Mouse (Mus musculus) adrenal gland, postnatal 36 days (tissue): ENCODE data around the gene Smc6. TPM values are rescaled to one million over a fixed set of nuclear protein-coding genes. Genes with fewer than 3 reads are reported as not detected.

ENCODE experiments used
- DNase-seq, 2 experiments: peaks; one replicate each; pipeline ENCODE4 v3.0.0; 2021; ENCODE audit warnings: mixed read lengths in 1 of 2
- long read RNA-seq, 2 experiments: library from polyadenylated mRNA; stranded (forward); transcript quantifications; one replicate each; pipeline ENCODE4 v2.0.0; 2021; ENCODE audit warnings: borderline sequencing depth in 2 of 2
- total RNA-seq, 2 experiments: library from RNA; stranded (reverse); gene quantifications; 2 replicates each; pipeline ENCODE4 v1.2.3; 2021

Gene Smc6
- total RNA-seq, result 10 to 100 TPM; 38.0 to 42.5 TPM
- long read RNA-seq, experiment 1, full-length matches to known transcripts, result 16 of 53 reads
- long read RNA-seq, experiment 1, partial matches to known transcripts, result 28 of 53 reads
- long read RNA-seq, experiment 1, other reads (novel, unspliced or antisense), result 9 of 53 reads
- long read RNA-seq, experiment 2, full-length matches to known transcripts, result 9 of 9 reads
- long read RNA-seq, experiment 2, partial matches to known transcripts, result 0 of 9 reads
- long read RNA-seq, experiment 2, other reads (novel, unspliced or antisense), result 0 of 9 reads

- peak; percentile 95 to 97 for DNase-seq
Observed at GRCm38 (mm10) chr12:11265382-11266281, at the start of gene Smc6, which contains the start of gene Gen1. Gene Smc6 (plus strand): TSS chr12:11265886. Gene Gen1 (minus strand): TSS chr12:11265801.

- DNase-seq, result no peak
Observed at GRCm38 (mm10) chr12:11216454-11216853, 49.2 kb upstream of the Smc6 start.

- DNase-seq, result no peak
Observed at GRCm38 (mm10) chr12:11217726-11218250, 47.9 kb upstream of the Smc6 start.

GRCm38 (mm10) chr12:11221524-11222330, 44.0 kb upstream of the Smc6 start:
- DNase-seq, result peak in 1 of 2 experiments; percentile 9

- no peak for DNase-seq
Observed at GRCm38 (mm10) chr12:11222566-11222965, 43.1 kb upstream of the Smc6 start.

- DNase-seq, result no peak
Observed at GRCm38 (mm10) chr12:11223090-11223489, 42.6 kb upstream of the Smc6 start.

GRCm38 (mm10) chr12:11224722-11225121, 41.0 kb upstream of the Smc6 start:
- no peak for DNase-seq

- no peak for DNase-seq
Observed at GRCm38 (mm10) chr12:11226123-11226522, 39.6 kb upstream of the Smc6 start.

GRCm38 (mm10) chr12:11226529-11227268, 39.0 kb upstream of the Smc6 start:
- peak in 1 of 2 experiments; percentile 14 for DNase-seq

- DNase-seq, result no peak
Observed at GRCm38 (mm10) chr12:11230267-11230666, 35.4 kb upstream of the Smc6 start.

GRCm38 (mm10) chr12:11235996-11236395, 29.7 kb upstream of the Smc6 start:
- no peak for DNase-seq

GRCm38 (mm10) chr12:11247460-11247859, 18.2 kb upstream of the Smc6 start:
- no peak for DNase-seq

GRCm38 (mm10) chr12:11250322-11250721, 15.4 kb upstream of the Smc6 start:
- no peak for DNase-seq

GRCm38 (mm10) chr12:11264895-11265294, 791 bp upstream of the Smc6 start:
- DNase-seq, result no peak

- peak; percentile 57 to 78 for DNase-seq
Observed at GRCm38 (mm10) chr12:11266282-11266985, 748 bp downstream of the Smc6 start.

GRCm38 (mm10) chr12:11267030-11267429, 1.3 kb downstream of the Smc6 start:
- no peak for DNase-seq

GRCm38 (mm10) chr12:11272568-11272967, 6.9 kb downstream of the Smc6 start:
- no peak for DNase-seq

- DNase-seq, result no peak
Observed at GRCm38 (mm10) chr12:11273185-11273584, 7.5 kb downstream of the Smc6 start.

- no peak for DNase-seq
Observed at GRCm38 (mm10) chr12:11276632-11277031, 10.9 kb downstream of the Smc6 start.

GRCm38 (mm10) chr12:11277207-11277606, 11.5 kb downstream of the Smc6 start:
- DNase-seq, result no peak

- no peak for DNase-seq
Observed at GRCm38 (mm10) chr12:11279886-11280285, 14.2 kb downstream of the Smc6 start.
